Mouse (Mus musculus): ENCODE data around the gene Cwc27.

- TF ChIP-seq POLR2A (IDR thresholded peaks at IDR 0.05; ENCODE audit: extremely low read depth, insufficient read depth, low read length) (no peak), CTCF (IDR thresholded peaks at IDR 0.05; ENCODE audit: low read depth, low read length) (no peak)
These were observed 186.1 kb downstream of the Cwc27 start for GRCm38 (mm10) chr13:104630808-104631207.

Measured in liver, adult 2 months (tissue).